Mouse (Mus musculus) spleen, adult 2 months (tissue): ENCODE measurements around the gene Dst.

Experiments
- CTCF ChIP-seq: fragments of 200-500 bp; IDR thresholded peaks from 2 replicates; pipeline ENCODE4 v1.5.1; 2011; ENCODE audit warnings: mild to moderate bottlenecking, inconsistent platforms; ENCODE audit not compliant: insufficient read depth, insufficient read length, insufficient replicate concordance; ENCODE audit errors: extremely low read depth
- POLR2A ChIP-seq: fragments of 200-500 bp; IDR thresholded peaks from 2 replicates; pipeline ENCODE4 v1.6.1; 2011; ENCODE audit warnings: low read depth, low read length, inconsistent platforms

DNA sequence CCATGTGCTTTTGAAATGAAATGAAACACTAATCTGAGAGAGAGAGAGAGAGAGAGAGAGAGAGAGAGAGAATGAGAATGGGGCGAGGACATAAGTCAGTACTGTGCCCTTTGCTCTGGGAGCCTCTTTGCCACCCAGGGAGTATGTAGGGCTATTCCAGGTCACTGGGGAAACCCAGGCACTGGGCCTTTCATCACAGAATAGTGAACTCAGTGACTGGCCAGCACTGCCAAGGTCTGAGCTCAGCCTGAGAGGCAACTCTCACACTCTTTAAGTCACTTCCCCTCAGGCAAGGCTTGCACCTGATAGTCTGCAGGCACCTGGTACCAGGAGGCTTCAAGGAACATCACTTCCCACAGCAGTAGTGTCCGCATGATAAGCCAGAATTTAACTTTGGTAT is 398.7 kb downstream of the Dst start:
- TF ChIP-seq CTCF (no peak), POLR2A (no peak)
